Mouse (Mus musculus) lung, embryonic 14.5 days (tissue): ENCODE data around the gene Aprt. TPM values are rescaled to one million over a fixed set of nuclear protein-coding genes. Genes with fewer than 3 reads are reported as not detected.

Experiments used
- ATAC-seq: fragments of 200-750 bp; cut with Nextera tagmentation; 2 replicates; pipeline ENCODE4 v1.8.0; 2017; ENCODE audit warnings: mild to moderate bottlenecking, moderate TSS enrichment, moderate library complexity; ENCODE audit not compliant: insufficient read depth
- DNase-seq: peaks from one replicate; pipeline ENCODE4 v3.0.0-alpha.2; 2015
- H3K27ac ChIP-seq: fragments of 300-500 bp; sonication (generic); 2 replicates; pipeline ENCODE4 v1.5.1; 2014; ENCODE audit warnings: low read depth, mild to moderate bottlenecking, moderate library complexity
- H3K27me3 ChIP-seq: fragments of 300-500 bp; sonication (generic); 2 replicates; pipeline ENCODE4 v1.6.1; 2014; ENCODE audit warnings: low read length, control low read depth; ENCODE audit not compliant: insufficient read depth
- H3K36me3 ChIP-seq: fragments of 300-500 bp; sonication (generic); 2 replicates; pipeline ENCODE4 v1.6.1; 2014; ENCODE audit warnings: control low read depth; ENCODE audit not compliant: insufficient read depth
- H3K4me1 ChIP-seq: fragments of 300-500 bp; sonication (generic); 2 replicates; pipeline ENCODE4 v1.6.1; 2014; ENCODE audit warnings: antibody characterized with exemption, control low read depth; ENCODE audit not compliant: insufficient read depth
- H3K4me2 ChIP-seq: fragments of 300-500 bp; sonication (generic); 2 replicates; pipeline ENCODE4 v1.6.1; 2014; ENCODE audit warnings: mild to moderate bottlenecking
- H3K4me3 ChIP-seq: fragments of 300-500 bp; sonication (generic); 2 replicates; pipeline ENCODE4 v1.5.1; 2014; ENCODE audit warnings: low read depth, low read length
- H3K9ac ChIP-seq: fragments of 300-500 bp; sonication (generic); 2 replicates; pipeline ENCODE4 v1.6.1; 2014
- H3K9me3 ChIP-seq: fragments of 300-500 bp; sonication (generic); 2 replicates; pipeline ENCODE4 v1.6.1; 2016; ENCODE audit warnings: low read depth, low read length, control low read depth
- CTCF ChIP-seq: IDR thresholded peaks from 2 replicates; pipeline ENCODE4 v1.5.1; 2016; ENCODE audit warnings: antibody characterized with exemption, low read depth
- WGBS: fragments of 180-500 bp; shearing (Covaris S2); extraction: QIAGEN DNeasy Blood & Tissue Kit; methylation state at CpG from one replicate; pipeline ENCODE4 v1.1.7; 2014; 5-methylcytosine and 5-hydroxymethylcytosine counted together
- polyA plus RNA-seq: library from polyadenylated mRNA; unstranded; fragments of >200 nt; fragmentation: Nextera tagmentation; extraction: Ambion mirVana; gene quantifications from 2 replicates; pipeline ENCODE4 v1.2.1, GENCODE M21; 2014

The Aprt gene
- polyA plus RNA-seq, 1 experiment from 2014 or later = 366 TPM

DNA sequence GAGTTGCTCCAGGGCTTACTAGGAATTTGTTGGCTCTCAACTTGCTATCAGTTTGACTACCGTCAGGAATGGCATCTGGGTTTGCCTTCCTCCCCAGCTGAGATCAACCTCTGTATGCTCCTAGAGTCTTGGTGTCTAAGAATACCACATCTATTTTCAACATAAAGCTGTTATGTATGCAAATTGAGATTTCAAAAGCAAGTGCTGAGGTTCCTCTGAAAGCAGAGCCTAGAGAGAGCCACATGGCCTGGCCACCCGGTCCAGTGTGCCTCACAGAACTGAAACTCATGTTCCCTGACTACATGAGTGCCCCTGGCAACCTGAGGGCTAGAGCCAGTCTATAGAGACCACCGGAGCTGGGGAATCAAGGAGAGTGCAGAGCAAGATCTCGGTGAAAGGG, 28.7 kb upstream of the Aprt start:
- Histone ChIP-seq H3K4me1 (no peaks in the 10 kb centered on the region), H3K9ac (no peak overlapping the region), H3K9me3 (no peaks in the 10 kb centered on the region), H3K27me3 (no peaks in the 10 kb centered on the region), H3K4me3 (no peak overlapping the region), H3K36me3 (no peaks in the 10 kb centered on the region), H3K4me2 (no peak overlapping the region), H3K27ac (no peak overlapping the region)
- ATAC-seq (no peak), DNase-seq (no peak)
- 71% methylated on average over 4 of the region's 4 CpGs for WGBS
- TF ChIP-seq CTCF = no peak

DNA sequence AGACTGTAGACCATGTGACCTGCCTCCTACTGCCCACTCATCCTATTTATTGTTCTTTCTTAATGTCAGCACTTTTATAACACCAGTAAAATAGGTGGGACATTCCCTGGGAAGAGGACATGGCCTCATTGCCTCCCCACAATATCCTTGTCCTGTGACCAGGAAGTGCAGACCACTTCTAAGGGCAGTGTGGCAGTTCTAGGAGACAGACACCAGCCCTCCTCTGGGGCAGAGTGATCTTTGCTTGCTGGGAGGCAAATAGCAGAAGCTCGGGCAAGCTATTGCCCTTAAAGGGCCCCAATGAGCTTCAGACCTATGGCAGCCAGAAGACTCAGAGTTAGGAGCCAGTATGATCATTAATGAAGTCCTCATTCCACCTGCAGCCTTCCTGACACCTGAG, 27.9 kb upstream of the Aprt start:
- Histone ChIP-seq H3K27me3 (no peaks in the 10 kb centered on the region), H3K4me1 (no peaks in the 10 kb centered on the region), H3K9me3 (no peaks in the 10 kb centered on the region), H3K36me3 (no peaks in the 10 kb centered on the region), H3K27ac (no peak overlapping the region), H3K4me3 (no peak overlapping the region), H3K4me2 (no peak overlapping the region), H3K9ac (no peak overlapping the region)
- DNase-seq (no peak), ATAC-seq (no peak)
- 48% methylated on average over 1 of the region's 1 CpGs for WGBS
- no peak for TF ChIP-seq CTCF

GRCm38 (mm10) chr8:122600666-122601065, 24.0 kb upstream of the Aprt start:
- 88% methylated on average over 9 of the region's 9 CpGs for WGBS

GRCm38 (mm10) chr8:122596031-122596430, 19.3 kb upstream of the Aprt start:
- ATAC-seq = no peak
- TF ChIP-seq CTCF = no peak
- 38% methylated on average over 4 of the region's 4 CpGs for WGBS
- Histone ChIP-seq H3K9me3 (no peaks in the 10 kb centered on the region), H3K27me3 (no peaks in the 10 kb centered on the region), H3K9ac (no peak overlapping the region), H3K4me2 (no peak overlapping the region), H3K4me3 (no peak overlapping the region), H3K27ac (no peak overlapping the region), H3K4me1 (no peaks in the 10 kb centered on the region), H3K36me3 (0 out of 2 replicates have a peak, but pooled peaks cover 3% of the 10 kb centered on the region)
- no peak for DNase-seq

More at GRCm38 (mm10) chr8:122600666-122601065, 24.0 kb upstream of the Aprt start:
- Histone ChIP-seq H3K4me2 (no peak overlapping the region), H3K9ac (no peak overlapping the region), H3K27ac (no peak overlapping the region), H3K36me3 (0 out of 2 replicates have a peak, but pooled peaks cover 3% of the 10 kb centered on the region), H3K27me3 (no peaks in the 10 kb centered on the region), H3K9me3 (no peaks in the 10 kb centered on the region), H3K4me3 (no peak overlapping the region), H3K4me1 (no peaks in the 10 kb centered on the region)
- ATAC-seq (no peak), DNase-seq (no peak)
- TF ChIP-seq CTCF = no peak

DNA sequence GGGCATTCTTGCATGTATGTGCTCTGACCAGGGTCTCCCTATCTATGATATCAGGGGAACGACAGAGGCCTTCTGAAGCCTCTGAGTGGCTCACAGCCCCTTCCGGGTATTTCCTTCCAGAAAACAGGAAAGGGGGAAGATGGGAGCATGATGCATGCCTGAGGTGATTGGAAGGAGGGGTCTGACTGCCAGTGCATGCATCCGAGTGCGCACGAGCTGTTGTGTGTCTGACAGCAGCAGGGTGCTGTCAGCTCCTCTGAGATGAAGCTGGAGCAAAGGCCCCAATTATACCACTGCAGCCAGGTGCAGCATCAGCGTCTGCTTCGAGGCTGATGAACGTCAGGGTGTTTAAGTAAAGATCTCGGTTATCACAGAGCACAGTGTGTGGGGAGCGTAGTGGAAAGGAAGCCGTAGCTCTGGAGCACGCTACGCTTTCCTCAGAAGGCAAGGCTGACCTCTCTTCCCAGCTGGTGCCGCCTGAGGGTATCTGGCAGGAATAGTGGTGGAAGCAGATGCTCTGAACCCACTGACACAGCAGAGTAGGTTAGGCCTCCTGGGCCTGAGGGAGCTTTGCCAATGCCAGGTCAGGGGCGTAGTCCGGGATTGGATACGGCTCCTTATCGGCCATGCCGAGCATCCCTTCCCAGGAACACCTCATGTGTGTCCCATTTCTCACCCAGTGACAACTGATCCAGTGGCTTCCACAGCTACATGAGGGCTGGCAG, 17.2 kb upstream of the Aprt start:
- no peak for DNase-seq
- 0 out of 2 replicates have a peak, but pooled peaks cover 3% of the 10 kb centered on the region for H3K36me3 ChIP-seq
- H3K27ac ChIP-seq = no peak overlapping the region
- H3K4me3 ChIP-seq = no peak overlapping the region
- no peak overlapping the region for H3K4me2 ChIP-seq
- no peak for ATAC-seq
- TF ChIP-seq CTCF = no peak
- 67% methylated on average over 19 of the region's 19 CpGs for WGBS
- no peaks in the 10 kb centered on the region for H3K27me3 ChIP-seq
- no peaks in the 10 kb centered on the region for H3K4me1 ChIP-seq
- no peak overlapping the region for H3K9ac ChIP-seq
- no peaks in the 10 kb centered on the region for H3K9me3 ChIP-seq

DNA sequence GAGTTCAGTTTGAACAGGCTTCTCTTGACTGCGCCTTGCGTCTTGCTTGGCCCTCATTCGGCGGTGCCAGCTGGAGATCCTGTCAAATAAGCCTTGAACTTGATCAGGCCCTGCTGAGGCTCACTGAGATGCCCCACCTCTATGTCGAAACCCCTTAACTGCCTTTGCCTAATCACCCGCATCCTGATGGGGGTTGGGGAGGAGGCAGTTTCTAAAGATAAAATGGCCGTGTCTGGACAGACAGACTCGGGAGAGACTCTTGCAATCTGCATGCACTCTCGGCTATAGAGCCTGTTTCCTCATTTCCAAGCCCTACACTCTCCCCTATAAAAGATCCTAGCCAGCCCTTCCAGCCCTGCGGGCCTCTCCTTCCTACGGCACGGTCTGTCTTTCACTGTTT, 16.5 kb upstream of the Aprt start:
- H3K9me3 ChIP-seq = no peaks in the 10 kb centered on the region
- no peak overlapping the region for H3K27ac ChIP-seq
- H3K9ac ChIP-seq = no peak overlapping the region
- H3K4me3 ChIP-seq = no peak overlapping the region
- 49% methylated on average over 12 of the region's 12 CpGs for WGBS
- H3K27me3 ChIP-seq = no peaks in the 10 kb centered on the region
- no peaks in the 10 kb centered on the region for H3K4me1 ChIP-seq
- TF ChIP-seq CTCF = no peak
- ATAC-seq (no peak), DNase-seq (no peak)
- H3K36me3 ChIP-seq = 0 out of 2 replicates have a peak, but pooled peaks cover 3% of the 10 kb centered on the region
- no peak overlapping the region for H3K4me2 ChIP-seq

GRCm38 (mm10) chr8:122586749-122587148, 10.0 kb upstream of the Aprt start:
- TF ChIP-seq CTCF = no peak
- H3K4me1 ChIP-seq = no peaks in the 10 kb centered on the region
- H3K36me3 ChIP-seq = no peaks in the 10 kb centered on the region
- ATAC-seq = no peak
- no peak overlapping the region for H3K4me3 ChIP-seq
- WGBS = 78% methylated on average over 10 of the region's 10 CpGs
- no peak overlapping the region for H3K27ac ChIP-seq
- no peak overlapping the region for H3K4me2 ChIP-seq
- H3K9me3 ChIP-seq = no peaks in the 10 kb centered on the region
- no peak for DNase-seq
- H3K27me3 ChIP-seq = no peaks in the 10 kb centered on the region
- no peak overlapping the region for H3K9ac ChIP-seq

- no peaks in the 10 kb centered on the region for H3K9me3 ChIP-seq
- no peak for ATAC-seq
- TF ChIP-seq CTCF = no peak
- H3K27me3 ChIP-seq = no peaks in the 10 kb centered on the region
- no peak overlapping the region for H3K9ac ChIP-seq
- H3K36me3 ChIP-seq = no peaks in the 10 kb centered on the region
- 68% methylated on average over 7 of the region's 7 CpGs for WGBS
- no peaks in the 10 kb centered on the region for H3K4me1 ChIP-seq
- H3K4me2 ChIP-seq = no peak overlapping the region
- DNase-seq = no peak
- H3K4me3 ChIP-seq = no peak overlapping the region
- no peak overlapping the region for H3K27ac ChIP-seq
Measured at GRCm38 (mm10) chr8:122586171-122586570, 9.5 kb upstream of the Aprt start.
